Mouse (Mus musculus) lung, postnatal 0 days (tissue): ENCODE data around the gene Lypd6.

Source experiments
- CTCF ChIP-seq: IDR thresholded peaks from 2 replicates; pipeline ENCODE4 v1.5.1; 2016; ENCODE audit warnings: antibody characterized with exemption, mild to moderate bottlenecking
- EP300 ChIP-seq: IDR thresholded peaks from 2 replicates; pipeline ENCODE4 v1.6.1; 2016; ENCODE audit warnings: antibody characterized with exemption, mild to moderate bottlenecking, control low read depth

DNA sequence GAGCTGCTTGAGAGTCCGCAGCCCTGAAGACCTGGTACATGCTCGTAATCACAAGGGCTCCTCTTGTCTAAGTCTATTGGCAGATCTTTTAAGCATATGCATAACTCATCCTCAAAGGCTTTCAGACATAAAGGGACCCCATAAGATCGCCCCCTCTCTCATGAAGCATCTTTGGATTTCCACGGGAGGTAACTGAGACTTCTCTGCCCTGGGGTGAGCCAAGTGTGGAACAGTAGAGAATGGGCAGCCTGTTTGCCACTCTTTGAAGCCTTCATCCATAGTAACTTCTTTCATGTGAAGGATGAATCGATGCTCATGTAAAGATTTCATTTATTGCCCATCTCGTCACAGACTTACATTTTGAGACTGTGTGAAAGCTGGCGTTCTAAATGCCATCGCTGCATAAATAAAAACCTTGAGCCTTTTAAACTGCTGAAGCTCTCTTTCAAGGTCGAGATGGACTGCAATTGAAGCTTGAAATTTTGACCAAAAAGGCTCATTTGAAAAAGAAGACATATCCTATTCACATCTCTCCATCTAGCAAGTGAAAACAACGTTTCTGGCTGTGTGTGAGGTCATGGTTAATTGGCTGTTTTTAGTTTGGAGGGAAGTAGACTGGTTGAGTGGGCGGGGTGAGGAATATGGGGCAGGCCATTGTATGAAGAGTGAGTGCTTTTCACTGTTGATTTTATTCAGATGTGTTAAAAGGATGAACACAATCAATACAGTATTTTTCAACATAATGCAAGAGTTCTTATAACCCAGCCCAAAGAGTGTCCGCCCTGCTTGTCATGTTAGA lies 107.7 kb downstream of the Lypd6 start:
- TF ChIP-seq EP300, result no peak
- no peak for TF ChIP-seq CTCF
